Mouse (Mus musculus) urinary bladder, postnatal 4 days (tissue): ENCODE measurements around the gene Flnc.
A peak's percentile ranks its signal among the peaks of the same experiment; 100 is the strongest.

Experiments
- DNase-seq, 2 experiments: peaks; one replicate each; pipeline ENCODE4 v3.0.0; 2021 to 2022; ENCODE audit warnings: low spot score in 2 of 2

Flnc gene

GRCm38 (mm10) chr6:29484716-29485559 is 51.9 kb downstream of the Flnc start:
- peak; percentile 37 to 83 for DNase-seq

GRCm38 (mm10) chr6:29485951-29486350 is 52.9 kb downstream of the Flnc start:
- no peak for DNase-seq

GRCm38 (mm10) chr6:29494101-29494500 is 61.0 kb downstream of the Flnc start:
- DNase-seq = no peak

GRCm38 (mm10) chr6:29496270-29496669 is 63.2 kb downstream of the Flnc start:
- DNase-seq = no peak

- no peak for DNase-seq
These were observed 64.7 kb downstream of the Flnc start for GRCm38 (mm10) chr6:29497791-29498190.

GRCm38 (mm10) chr6:29500177-29500576 is 67.1 kb downstream of the Flnc start:
- no peak for DNase-seq

- no peak for DNase-seq
These were observed 67.8 kb downstream of the Flnc start for GRCm38 (mm10) chr6:29500810-29501209.

- no peak for DNase-seq
These were observed 68.5 kb downstream of the Flnc start for GRCm38 (mm10) chr6:29501599-29501998.

GRCm38 (mm10) chr6:29505493-29505892 is 72.4 kb downstream of the Flnc start:
- no peak for DNase-seq

GRCm38 (mm10) chr6:29506834-29507233 is 73.8 kb downstream of the Flnc start:
- no peak for DNase-seq

- peak in 1 of 2 experiments; percentile 46 for DNase-seq
These were observed 74.6 kb downstream of the Flnc start, which contains the start of gene Kcp for GRCm38 (mm10) chr6:29507447-29508309. TSS of gene Kcp (minus strand) at chr6:29507952.

- DNase-seq = no peak
These were observed 76.0 kb downstream of the Flnc start for GRCm38 (mm10) chr6:29509086-29509485.
